Mouse (Mus musculus) ovary, adult 18-20 months (tissue): ENCODE data around the gene Foxn3.

Source experiments
- DNase-seq: peaks from one replicate; pipeline ENCODE4 v3.0.0; 2022; ENCODE audit warnings: low spot score, mixed read lengths

Foxn3 gene

DNA sequence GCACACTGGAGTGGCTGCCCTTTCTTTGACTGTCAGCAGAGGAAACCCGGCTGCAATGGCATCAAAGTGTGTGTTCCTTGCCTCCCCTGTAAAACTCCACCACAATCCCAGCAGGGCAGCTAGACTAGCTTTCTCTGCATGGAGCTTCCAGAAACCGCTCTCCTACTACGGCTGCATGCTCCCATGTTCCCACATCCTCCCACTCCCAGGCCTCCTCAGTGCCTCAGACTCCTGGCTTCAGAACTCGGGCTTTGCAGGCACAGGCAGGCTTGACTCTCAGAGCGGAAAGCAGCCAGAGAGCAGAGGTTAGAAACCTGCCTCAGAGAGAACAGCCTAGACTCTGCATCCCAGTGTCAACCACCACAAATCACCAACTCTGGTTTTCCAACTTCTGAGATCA, 147.8 kb downstream of the Foxn3 start:
- DNase-seq, result no peak

DNA sequence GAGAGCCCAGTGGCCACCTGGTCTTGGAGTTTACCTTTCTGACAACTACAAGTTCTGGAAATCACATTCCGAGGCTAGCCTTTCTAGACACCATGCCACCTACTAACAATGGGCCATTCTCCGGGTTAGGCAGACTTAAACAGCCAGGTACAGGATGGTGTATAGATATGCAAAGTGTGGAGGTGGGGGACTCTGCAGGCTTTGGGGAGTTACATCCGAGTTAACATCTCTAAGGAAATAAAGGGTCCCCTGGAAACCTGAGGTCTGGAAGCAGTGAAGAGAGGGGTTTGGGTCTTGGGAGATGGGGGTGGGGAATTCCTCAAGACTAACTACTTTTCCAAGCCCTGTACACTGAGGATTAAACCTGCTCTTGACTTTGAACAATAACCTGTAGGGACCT, 150.9 kb downstream of the Foxn3 start:
- no peak for DNase-seq

DNA sequence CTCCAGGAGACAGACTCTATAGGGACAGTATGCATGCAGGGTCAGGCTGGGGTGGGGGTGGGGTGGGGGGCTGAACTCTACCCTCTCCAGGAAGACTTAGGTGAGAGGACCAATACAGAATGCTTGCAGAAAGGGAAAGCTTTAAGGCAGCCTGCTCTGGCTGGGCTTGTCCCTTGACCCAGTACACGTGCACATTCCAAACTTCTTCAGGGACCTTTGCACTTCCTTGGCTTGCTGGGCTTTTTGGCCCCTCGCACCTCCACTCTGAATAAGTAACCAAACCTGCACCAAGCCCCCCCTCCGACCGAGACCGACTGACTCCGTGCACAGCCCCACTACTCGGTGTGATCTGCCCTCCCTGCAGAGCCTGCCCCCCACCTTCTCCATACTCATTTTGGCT, 151.3 kb downstream of the Foxn3 start:
- DNase-seq, result no peak

DNA sequence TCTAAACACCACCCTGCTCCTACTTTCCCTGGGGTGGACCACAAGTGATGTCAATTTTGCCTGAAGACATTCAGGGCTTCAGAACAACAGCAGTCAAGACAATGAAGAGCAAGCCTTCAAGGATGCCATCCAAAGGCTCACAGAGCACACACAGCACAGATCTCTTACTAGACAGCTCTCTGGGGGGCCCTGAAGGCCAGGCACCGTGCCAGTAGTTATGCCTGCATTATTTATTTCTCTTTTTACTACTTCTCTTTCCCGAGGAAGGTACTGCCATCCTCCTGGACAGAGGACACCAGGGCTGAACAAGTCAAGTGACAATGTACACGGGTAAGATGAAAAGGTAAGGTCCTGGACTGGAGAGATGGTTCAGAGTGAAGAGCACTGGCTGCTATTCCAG, 154.7 kb downstream of the Foxn3 start:
- DNase-seq, result no peak

DNA sequence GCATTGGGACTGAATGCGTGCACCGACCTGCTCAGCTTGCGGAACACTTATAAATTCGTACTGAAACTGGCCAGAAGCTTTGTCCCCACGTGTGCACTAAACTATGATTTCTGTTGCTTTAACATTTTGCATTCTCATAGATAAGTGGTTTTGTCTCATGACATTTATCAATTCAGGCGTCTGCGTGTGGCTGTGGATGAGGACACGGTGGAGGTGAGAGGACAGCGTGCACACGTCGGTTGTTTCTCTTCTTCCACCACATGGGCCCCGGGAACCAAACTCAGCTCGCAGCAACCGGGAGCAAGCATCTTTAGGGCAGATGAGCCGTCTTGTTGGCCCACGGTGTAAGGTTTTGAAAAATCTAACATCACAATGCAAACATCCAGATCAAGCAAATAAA, 155.3 kb downstream of the Foxn3 start:
- DNase-seq, result no peak

DNA sequence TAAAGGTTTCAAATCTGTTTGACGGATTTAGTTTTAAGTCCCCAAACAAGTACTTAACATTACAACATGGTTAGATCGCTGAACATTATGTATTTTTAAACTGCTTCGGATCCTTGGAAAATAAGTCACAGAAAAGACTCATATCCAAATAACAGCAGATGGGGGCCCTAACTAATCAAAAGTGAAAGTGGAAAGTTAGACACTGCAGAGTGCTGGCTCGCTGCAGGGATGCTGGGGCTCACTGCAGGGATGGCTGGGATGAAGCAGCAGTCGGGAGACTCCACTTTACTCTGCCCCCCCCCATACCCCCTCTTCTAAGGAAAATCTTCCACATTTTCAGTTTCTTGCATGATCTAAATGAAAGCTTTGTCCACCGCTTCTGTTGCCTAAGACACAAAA, 156.1 kb downstream of the Foxn3 start:
- no peak for DNase-seq

DNA sequence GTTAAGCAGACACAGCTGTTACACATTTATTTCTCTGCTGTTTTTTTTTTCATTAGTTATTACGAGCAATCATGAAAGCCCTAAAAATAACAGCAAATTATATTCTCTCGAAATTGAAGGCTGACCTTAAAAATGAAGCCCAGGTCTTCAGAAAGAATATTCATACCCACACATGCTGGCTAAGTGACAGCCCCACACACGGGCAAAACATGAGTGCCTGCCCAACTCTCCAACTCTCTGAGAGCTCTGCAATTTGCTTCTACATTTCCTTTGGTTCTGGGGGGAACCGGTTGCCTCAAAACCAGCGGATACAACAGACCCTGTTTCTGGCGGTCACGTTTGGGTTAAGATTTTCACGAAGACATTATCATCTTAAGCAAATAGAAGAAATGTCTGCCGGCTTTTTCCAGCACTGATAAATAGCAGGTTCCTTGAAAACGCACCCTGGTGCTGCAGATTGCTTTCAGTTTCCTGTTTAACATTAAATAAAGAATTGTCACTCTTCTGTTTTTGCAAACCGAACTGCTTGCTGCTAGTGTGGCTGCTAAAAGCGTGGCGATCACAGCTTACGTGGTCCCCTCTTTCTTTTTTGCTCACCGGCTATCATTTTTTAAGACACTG, 156.6 kb downstream of the Foxn3 start:
- DNase-seq, result no peak

DNA sequence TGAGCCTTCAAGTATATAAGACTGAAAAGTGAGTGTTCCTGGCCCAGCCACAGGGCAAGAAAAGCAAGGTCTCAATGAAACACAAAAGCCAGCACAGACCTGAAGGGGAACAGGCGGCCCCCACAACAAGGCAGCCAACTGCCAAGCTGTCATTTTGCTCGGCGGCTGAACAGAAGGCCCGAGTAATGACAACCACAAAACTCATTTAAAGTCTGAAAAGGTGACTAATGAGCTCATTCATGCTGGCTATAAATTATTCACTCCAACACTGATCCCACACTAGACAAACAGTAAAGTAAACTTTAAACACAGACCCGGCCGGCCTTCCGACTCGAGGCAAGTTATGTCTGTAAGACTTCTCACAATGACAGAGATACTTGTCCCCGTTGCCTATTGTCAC, 157.1 kb downstream of the Foxn3 start:
- DNase-seq, result no peak

DNA sequence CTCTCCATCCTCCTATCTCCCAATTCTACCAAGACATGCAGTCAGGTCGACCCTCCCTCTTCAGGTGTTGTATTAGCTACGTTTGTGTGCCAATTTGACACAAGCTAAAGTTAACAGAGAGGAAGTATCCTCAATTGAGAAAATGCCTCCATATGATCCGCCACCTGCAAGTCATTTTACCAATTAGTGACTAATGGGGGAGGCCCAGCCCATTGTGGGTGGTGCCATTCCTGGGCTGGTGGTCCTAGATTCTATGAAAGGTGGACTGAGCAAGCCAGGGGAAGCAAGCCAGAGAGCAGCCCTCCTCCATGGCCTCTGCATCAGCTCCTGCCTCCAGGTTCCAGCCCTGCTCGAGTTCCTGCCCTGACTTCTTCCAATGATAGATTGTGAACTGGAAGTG, 158.0 kb downstream of the Foxn3 start:
- DNase-seq, result no peak

DNA sequence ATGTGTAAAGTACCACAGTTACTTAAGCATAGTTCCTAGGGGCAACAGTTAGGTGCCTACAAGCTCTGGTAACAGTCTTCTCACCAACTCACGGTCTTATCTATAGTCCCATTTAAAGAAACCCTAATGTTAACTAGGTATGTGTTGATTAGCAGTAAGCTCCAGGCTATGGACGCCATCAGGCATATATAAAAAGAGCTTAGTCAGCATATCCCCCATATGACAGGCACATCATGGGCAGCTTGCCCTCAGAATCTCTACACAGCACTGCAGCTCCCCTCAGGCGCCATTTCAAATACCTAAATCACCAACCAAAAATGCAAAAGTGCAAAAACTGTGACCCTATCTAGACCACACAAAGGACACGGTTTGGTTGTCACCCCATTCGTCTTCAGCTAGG, 160.4 kb downstream of the Foxn3 start:
- no peak for DNase-seq

DNA sequence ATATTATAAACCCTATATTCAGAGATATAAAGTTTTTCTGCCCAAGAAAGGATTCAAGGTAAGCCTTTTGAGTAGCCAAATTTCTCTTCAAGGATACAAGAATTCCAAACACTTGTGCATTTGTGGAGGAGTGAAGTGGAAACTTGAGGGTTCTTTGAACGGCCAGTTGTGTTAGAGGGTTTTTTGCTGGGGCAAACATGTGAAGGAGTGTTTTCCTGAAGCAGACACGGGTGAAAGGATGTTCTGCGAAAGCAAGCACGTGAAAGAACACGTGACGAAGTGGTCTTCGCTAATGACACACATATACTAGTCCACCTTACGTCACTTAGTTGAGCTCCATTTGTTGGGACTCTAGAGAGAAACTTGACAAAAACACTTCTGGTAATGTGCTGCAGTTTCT, 162.5 kb downstream of the Foxn3 start:
- no peak for DNase-seq

DNA sequence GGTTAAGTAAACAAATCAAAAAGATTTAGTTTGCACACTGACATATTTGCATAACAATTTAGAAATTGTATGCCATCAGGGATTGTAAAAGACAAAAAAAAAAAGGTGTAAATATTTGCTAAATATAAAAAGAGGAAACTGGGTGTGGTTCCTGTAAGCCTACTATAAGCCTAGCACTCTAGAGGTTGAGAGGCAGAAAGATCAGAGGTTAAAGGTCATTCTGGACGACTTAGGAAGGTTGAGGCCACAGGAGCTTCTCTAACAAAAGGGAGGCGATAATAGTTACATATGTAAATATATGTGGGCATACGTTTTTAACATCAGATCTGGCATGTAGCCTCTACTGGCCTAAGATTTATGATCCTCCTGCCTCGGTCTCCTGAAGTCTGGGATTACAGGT, 163.8 kb downstream of the Foxn3 start:
- DNase-seq, result no peak

DNA sequence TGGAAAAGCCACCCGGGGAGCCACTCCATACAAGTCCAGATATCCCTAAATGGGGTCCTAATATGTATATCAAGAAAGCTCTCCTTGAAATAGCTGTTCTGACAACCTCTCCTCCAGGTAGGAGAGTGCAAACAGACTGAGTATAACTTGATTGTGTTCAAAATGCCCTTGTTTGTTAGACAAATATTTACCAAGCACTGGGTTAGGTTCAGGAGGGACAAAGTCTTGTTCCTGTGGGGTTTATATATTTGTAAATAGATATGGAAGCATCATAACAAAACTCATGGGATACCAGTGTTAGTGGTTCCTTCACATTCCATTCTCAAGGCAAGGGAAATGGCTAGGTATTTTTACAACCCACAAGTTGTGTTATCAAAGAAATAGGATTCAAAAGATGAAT, 166.9 kb downstream of the Foxn3 start:
- no peak for DNase-seq

DNA sequence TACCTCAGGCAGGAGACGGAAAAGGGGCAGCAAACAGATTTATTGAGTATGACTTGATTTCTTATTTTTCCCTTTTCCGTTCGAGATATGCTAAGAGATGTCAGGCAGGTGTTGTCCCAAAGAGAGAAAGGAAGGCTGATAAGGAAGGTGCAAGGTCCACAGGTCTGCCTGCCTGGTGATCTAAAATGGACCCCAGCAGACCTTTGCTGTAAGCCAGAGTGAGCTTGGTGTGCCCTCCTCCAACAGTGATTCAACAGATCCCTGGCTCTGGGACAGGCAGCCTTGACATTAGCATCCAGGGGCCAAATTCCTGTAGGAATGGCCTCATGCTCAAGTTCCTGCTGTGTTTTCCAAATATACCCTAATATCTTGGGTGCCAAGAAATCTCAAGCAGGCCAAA, 168.3 kb downstream of the Foxn3 start:
- no peak for DNase-seq

DNA sequence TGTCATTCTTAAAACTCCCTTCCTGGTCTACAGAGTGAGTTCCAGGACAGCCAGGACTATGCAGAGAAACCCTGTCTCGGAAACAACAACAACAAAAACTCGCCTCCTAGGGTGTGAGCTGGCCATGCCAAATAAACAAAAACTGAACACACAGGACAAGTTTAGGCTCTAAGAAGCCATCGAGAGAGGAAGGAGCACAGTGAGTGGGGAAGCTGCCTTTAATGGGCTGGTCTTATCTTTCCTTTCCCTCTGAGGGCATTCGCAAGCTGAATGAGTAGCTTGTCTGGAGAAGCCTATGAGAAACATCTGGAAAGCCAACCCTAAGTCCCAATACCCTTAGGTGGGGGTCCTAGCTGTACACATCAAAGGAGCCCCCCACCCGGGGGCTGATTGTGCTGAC, 168.7 kb downstream of the Foxn3 start:
- no peak for DNase-seq

DNA sequence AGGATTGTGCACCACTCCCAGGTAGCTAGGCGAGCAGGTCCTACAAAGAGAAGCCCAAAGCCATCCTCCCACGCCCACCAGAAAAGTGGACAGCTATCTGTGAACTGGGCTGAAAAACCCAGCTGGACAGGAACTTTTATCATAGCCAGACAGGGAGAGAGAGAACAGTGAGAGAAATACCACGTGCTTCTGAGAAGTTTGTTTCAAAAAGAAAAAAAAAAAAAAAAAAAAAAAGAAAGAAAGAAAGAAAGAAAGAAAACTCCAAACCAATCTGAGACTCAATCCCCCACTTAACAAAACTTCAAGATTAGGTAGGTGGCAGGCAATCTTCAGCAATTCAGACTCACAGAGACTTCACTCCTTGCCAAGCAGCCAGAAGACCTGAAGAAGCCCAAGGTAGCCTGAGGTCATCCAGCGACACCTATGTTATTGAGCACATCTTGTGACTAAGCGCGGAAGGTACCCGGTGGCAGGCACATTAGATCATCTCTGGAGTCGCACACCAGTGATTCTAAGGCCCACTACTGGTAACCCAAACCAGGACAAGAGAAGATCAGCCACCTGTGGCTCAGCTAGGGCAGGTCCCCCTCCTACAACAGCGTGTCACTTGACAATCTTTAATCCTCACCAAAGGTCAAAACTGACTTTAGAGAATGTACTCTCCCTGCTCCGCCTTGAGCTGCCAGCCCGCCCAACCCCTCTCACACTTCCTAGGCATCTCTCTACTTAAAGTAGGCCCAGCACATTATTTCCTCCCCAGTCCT, 169.3 kb downstream of the Foxn3 start:
- no peak for DNase-seq

DNA sequence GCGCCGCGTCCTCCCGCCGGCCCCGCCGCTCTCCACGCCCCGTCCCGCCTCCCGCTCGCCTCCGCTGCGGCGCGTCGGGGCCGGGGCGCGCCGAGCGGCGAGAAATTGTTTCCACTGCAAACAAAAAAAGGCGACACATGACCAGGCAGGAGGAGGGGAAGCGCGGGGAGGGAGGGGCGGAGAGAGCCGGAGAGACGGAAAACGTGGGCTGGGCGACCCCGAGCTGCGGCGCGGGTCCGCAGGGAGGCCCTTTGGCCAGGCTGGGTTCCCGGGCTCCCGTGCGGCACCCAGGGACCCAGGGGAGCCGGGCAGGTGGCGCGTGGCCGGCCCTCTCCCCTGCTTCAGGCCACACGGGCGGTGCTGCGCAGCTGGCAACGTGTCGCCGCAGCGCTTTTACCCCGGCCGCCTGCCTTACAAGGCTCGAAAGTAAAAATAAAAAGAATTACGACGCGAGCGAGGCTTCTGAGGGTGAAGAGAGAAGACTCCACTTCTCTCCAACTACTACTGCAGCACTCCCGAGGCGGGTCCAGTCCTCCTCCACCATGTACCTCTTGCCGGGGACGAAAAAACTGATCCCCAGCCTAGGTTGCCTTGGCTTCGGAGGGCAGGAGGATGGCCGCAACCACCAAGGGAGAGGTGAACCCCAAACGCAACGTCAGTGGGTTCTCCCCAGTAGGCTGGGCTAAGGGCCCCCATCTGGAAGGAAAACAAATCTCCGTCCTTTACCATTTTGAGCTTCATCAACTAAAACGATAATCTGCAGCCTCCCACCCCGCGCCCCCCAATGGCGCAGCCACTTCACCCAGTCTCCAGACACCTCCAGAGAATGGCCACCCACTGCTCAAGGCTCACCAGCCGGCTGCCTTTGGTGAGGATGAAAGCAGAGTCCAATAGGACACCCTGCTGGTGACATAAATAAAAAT, 170.2 kb downstream of the Foxn3 start:
- DNase-seq, result peak; percentile 85

DNA sequence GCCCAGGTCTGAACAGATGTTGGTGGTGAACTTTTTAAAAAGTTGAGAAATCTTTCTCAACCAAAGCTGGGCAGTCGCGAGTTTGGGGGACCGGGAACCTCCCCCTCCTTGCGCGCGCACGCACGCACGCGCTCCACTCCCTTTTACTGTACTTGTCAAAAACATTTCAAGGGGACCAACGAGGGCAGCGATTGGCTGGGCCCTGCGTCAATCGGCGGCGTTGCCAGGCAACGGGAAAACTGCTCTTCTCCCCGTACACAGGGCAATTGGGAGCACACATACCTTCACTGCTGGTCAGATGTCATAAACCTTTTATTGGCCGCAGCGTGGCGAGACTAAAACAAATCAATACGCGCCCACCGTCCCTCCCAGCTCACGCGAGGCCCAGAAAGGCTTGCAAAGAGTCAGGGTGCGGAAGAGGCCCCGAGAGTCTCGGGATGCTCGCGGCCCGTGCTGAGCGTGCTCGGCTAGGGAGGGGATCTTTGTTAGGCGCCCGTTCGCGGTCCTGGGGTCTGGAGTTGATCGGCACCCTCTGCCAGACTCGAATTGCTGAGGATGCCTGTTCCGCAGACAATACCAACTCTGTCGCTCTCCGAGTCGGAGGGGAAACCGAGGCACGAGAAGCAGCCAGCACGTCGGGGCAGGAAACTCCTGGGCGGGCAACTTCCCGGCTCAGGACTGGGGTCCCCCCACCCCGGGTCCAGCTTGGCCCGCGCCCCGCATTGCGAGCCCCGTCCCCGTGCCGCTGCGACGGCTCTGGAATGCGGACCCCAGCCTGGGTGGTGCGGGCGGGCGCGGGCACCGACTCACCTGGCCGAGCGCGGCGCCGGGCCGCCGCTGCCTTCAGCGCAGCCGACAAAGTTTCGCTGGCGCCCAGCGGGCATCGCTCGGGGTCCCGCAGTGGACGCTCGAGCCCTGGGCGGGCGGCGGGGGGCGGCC, 171.2 kb downstream of the Foxn3 start:
- DNase-seq, result peak; percentile 98

DNA sequence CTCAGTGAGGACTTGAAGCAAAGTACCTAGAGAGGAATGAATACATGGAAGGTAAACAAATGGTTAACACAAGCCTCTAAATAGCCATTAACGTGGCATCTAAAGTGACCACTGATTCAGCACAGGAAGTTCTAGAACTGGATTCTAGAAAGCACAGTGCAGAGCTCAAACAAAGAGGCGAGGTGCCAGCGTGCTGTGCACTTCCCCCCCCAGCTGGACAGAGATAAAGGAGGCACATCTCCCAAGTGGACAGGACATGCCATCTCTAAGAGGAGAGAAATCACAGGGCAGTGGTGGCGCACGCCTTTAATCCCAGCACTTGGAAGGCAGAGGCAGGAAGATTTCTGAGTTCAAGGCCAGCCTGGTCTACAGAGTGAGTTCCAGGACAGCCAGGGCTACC, 173.0 kb downstream of the Foxn3 start:
- no peak for DNase-seq

DNA sequence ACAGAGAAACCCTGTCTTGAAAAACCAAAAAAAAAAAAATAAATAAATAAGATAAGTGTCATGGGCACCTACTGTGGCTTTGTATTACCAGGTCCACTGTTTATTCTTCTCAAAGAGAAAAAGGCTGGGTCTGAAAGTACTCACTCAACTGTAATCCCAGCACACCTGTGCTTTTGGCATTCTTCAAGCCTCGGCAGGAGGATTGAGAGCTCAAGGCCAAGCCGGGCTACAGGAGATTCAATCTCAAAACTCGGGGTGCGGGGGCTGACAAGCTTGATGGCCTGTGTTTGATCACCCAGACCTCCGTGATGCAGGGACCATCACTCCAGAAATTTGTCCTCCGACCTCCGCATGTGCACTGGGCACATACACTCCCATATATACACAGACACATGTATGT, 174.1 kb downstream of the Foxn3 start:
- no peak for DNase-seq

DNA sequence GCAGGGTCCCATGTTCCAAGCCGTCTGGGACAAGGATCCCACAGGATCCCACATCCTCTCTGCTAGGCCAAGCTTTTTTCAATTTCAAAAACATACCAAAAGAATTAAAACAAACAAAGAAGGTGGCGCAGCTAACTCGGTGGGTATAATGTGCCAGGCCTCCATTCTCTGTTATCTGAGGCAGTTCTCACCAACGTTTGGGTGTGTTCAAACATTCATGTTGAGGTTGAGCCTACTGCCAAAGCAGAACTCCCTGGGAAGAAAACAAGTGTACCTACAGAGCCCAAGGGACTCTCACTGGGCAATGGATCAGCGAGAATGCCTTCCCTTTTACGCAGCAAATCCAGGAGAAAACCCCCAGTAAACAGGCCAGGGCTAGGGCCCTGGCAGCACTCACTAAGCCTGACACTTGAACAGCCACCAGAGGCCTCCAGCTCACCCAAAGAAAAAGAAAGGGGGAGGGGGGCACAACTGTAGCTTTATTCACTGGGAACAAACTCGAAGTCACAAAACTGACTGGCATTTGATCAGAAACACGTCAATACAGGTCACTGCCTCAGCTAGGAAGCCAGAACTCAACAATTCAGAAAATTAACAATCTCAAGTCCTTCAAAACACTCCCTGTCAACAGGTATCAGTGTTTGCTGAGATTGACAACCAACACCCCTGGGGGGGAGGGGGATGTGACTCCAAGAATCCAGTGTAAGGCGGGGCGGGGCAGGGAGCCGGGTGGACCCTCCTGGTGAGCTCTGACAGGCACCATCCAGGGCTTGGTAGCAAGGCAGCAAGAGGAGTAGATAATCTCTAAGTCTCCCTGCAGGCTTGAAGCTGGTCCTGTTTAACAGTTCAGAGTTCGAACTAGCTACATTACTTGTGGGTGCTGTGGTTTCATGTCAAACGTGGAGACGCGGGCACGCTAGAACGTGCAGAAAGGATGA, 177.2 kb downstream of the Foxn3 start:
- DNase-seq, result no peak
